Mouse (Mus musculus) G1E-ER4 (cell line): ENCODE results near the gene Klhl21. TPM values are rescaled to one million over a fixed set of nuclear protein-coding genes. Genes with fewer than 3 reads are reported as not detected.

ENCODE experiments used
- GATA1 ChIP-seq: IDR thresholded peaks from one replicate; pipeline ENCODE4 v1.8.0; 2012; ENCODE audit warnings: low read length, inconsistent platforms
- polyA plus RNA-seq: library from polyadenylated mRNA; stranded (reverse); fragments of >175 nt; gene quantifications from 2 replicates; pipeline ENCODE4 v1.2.3, GENCODE M21; 2012

Klhl21 gene
- polyA plus RNA-seq, 1 experiment: 12.4 TPM

DNA sequence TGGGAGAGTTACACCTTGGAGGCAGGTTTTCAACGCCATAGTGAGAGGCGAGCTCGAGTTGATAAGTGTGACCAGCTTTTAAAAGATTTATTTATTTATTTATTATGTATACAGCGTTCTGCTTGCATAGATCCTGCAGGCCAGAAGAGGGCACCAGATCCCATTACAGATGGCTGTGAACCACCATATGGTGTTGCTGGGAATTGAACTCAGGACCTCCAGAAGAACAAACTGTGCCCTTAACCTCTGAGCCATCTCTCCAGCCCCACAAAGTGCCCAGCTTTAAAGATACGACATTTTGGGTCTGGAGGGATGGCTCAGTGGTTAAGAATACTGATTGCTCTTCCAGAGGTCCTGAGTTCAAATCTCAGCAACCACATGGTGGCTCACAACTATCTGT is 20.5 kb downstream of the Klhl21 start:
- no peak for TF ChIP-seq GATA1

DNA sequence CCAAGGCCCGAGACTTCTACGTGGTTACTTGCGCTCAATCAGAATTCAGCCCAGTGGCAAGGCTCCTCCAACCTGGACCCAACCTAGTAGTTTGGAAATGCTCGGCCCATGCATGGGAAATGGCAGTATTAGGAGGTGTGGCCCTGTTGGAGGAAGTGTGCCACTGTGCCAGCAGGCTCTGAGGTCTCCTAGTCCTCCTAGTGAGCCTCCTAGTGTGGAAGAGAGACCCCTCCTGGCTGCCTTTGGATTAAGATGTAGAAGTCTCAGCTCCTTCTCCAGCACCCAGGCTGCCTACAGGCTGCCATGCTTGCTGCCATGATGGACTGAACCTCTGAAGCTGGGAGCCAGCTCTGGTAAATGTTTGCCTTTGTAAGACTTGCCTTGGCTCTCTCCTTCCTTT is 21.4 kb downstream of the Klhl21 start:
- TF ChIP-seq GATA1: no peak

DNA sequence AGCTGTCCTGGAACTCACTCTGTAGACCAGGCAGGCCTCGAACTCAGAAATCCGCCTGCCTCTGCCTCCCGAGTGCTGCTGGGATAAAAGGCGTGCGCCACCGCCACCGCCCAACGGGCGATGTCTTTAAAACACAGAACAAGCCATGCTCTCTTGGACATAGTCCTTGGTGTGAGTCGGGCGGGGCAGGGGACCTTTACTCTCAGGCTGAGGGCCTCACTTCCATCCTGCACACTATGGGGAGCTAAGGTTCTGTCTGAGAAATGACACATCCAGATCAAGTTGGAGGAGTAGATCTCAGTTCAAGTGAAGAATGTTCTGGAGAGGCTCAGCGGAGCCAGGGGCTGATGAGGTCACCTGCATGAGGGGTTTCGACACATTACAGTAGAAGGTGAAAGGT is 24.3 kb downstream of the Klhl21 start:
- no peak for TF ChIP-seq GATA1

DNA sequence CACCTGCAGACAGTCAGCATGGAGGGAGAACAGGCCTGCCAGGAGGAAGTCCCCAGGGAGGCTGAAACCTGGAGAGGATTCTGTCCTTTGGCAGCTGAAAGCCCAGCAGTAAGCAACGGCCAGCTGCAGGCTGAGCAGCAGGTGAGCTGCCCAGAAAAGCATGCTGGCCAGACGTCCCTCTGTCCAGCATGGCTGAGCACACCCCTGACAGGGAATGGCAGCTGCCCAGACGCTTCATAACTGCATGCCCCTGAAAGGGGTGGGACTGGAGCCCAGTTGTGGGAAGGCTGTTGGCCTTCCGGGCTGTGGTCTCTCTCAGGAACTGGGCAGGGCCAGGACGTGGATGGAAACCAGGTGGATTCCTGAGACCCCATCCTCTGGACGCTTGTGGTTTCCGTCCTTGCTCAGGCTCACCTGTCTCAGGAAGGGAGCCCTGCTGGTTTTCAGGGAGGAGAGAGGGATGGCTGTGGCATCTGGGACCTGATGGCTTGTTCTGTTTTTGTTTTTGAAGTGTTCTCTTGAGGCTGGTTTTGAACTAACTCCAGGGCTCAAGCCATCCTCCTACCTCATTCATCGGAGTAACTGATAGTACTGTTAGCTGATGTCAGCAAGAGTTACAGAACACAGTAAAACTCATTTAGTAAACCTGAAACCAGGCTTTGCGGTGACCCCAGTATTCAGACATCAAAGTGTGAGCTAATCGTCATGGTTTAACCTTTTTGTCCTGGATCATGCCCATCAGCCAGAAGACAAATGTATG is 29.8 kb downstream of the Klhl21 start, which contains the start of gene Tas1r1:
TSS of gene Tas1r1 (minus strand) at position 344 of the 760 bp plus-strand sequence.
- no peak for TF ChIP-seq GATA1

DNA sequence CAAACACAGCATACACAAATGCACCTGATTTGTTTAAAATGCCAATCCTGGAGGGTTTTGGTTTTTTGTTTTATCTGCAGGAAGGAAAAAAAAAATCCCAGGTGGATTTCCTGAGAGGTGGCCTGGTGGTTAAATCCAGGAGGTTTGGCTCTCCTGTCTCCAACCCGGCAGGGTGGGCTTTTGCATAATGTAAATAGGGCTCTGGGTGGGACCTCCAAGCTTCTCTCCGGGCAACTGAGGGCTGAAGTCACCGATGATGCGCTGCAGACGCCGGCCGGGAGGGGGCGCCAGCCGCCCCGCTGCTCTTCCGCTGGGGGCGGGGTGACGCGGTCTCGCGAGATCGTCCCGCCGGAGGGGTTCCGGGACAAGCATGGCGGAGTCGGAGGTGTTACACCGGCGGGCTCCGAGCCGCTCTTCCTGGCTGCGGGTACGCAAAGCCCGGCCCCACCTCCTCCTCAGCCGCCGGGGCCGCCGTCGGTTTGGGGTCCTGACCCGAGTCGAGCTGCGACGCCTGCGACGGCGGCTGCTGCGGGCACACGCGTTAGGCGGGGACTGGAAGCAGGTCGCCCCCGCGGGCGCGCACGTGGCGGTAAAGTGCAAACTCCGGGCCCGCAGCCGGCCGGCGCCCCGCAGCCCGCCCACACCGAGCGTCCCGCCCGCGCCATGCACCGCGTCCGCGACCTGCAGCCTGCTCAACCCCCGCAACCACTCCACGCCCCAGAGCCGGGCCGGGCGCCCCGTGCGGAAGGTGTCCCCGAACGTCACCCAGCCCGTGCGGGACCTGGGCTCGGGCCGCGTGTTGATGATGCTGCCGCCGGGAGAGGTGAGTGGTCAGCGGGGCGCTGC is 30.6 kb downstream of the Klhl21 start, which contains the start of gene Nol9:
TSS of gene Nol9 (plus strand) at position 337 of the 846 bp plus-strand sequence.
- TF ChIP-seq GATA1: no peak

DNA sequence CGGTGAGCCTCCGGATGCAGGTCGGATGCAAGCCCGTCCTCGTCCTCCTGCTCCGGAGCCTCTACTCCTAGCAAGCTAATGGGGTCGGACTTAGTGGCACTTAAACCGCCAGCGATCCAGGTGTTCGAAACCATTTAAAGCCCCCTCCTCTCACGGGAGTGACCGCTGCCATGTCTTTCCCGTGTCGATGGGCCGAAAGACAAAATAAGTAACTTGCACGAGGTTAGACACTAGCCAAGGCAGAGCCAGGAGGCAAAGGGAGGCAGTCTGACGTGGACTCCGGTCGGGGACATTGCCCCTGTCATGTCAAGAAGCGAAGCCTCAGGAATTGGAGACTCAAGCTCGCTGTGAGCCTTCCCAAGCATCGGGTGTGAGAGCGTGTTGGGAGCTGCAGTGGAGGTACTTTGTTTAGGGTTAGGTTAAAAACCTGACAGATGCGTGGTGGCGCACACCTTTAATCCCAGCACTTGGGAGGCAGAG is 31.3 kb downstream of the Klhl21 start:
- no peak for TF ChIP-seq GATA1

DNA sequence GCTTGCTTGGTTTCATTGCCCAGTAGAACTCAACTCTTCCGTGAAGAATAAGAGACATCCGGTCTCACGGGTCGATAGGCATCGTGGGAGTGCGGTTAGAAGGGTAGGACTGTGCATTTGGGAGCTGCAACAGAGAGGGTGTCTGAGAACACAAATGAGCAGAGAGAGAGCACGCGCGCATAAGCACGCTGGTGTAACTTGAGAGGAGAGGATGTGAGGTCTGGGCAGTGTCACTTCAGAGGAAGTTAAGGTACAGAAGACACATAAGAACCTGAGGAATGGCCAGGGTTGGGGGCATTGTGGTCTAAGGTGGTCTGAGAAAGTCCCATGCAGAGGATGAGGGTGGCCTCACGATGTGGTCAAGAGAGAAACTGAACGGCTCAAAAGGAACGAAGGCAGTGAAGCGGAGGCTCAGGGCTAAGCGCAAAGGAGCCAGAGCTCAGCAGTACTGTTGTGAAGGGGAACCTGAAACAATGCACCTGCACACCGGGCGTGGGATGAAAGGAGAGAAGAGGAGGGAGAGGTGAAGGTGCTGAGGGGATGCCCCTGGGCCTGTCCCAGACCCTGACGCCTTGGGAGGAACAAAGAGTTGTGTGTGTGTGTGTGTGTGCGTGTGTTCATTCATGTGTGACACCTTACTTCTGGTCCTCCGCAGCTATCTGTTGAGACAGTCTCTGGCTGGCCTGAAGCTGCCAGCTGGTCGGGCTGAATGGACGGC is 33.5 kb downstream of the Klhl21 start:
- no peak for TF ChIP-seq GATA1

DNA sequence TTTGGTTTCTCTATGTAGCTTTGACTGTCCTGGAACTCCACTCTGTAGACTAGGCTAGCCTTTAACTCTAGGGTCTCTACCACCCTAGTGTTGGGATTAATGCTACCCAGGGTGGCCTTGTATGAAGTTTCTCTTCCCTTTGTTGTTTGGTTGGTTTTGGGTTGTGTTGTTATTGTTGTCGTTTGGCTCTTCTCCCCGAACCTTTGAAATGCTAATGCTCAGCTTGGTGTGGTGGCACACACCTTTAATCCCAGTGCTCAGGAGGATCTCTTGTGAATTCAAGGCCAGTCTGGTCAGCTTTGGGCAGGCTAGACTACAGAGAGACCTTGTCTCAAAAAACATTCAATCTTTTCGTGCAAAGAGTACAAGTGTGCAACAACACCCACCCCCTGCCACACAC is 34.6 kb downstream of the Klhl21 start:
- no peak for TF ChIP-seq GATA1

DNA sequence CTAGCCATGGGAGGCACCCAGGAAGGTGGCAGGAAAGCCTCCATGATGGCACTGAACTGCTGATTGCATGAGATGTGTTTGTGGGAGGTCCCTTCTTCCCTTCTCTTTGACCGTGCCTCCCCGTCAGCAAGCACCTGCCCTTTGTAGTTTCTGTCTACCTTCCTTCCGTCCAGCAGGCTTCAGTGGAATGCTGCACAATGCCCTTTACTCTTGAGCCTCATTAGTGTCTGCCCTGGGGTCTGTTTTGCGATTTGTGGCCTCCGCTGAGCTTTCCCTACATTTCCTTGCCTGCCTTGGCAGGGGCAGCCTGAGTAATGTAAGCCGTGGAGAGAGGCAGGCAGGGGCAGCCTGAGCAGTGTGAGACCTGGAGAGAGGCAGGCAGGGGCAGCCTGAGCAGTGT is 36.0 kb downstream of the Klhl21 start:
- no peak for TF ChIP-seq GATA1

DNA sequence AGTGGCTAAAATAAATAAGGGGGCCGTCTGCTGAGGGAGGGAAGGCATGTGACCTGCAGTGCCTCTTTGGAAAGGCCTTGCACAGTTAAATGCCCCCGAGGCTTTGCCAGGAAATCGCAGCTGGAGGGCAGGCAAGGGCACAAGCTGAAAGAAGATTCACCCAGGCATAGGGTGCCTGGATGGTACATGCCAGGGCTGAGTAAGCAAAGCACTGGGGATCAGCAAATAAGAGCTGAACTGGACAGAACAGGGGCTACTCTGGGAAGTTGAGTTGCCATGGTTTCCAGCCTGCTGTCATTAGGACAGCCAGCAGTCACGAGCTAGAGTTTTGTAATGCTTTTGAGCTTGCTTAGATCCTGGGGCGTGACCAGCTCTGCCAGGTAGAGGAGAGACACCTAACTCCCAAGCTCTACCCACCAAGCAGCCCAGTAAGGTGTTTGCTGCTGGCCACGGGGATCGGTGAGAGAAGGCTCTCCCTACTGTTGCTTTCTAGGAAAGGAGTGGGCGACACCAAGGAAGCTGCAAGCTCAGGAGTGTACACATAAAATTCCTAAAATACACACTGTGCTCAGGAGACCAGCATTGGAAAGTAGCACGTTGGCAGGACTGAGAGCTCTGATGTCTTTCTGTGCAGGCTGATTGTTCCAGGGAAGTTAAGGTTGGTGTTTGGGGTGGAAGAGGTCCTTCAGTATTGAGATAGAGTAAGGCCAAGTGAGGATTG is 53.9 kb downstream of the Klhl21 start:
- TF ChIP-seq GATA1: no peak

DNA sequence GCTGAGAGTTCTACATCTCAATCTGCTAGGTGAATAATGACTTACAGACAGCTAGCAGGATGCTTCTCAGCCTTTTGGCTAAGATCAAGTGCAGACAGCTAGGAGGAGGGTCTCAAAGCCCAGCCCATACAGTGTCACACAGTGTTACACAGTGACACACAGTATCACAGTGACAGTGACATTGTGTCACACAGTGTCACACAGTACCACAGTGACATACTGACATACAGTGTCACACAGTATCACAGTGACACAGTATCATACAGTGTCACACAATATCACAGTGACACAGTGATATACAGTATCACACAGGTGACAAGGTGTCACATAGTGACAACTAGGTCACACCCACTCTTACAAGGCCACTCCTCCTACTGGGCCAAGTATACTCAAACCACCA is 58.7 kb downstream of the Klhl21 start:
- no peak for TF ChIP-seq GATA1

Other genes with a start within 250 kb of the Klhl21 start
- 15.8 and 19.2 TPM in 2 replicates for gene Camta1, start 146.9 kb upstream of the Klhl21 start, polyA plus RNA-seq
- 30.1 and 88.7 TPM in 2 replicates for gene Dnajc11, start 75.1 kb upstream of the Klhl21 start, polyA plus RNA-seq
- gene Thap3, start 19.8 kb upstream of the Klhl21 start, polyA plus RNA-seq: 8.9 TPM in 2 replicates
- 3.7 and 4.1 TPM in 2 replicates for gene Phf13, start 12.5 kb upstream of the Klhl21 start, polyA plus RNA-seq
- 10.0 and 12.6 TPM in 2 replicates for gene Zbtb48, start 18.9 kb downstream of the Klhl21 start, polyA plus RNA-seq
- 0.03 TPM in 1 of 2 replicates, not detected in the other for gene Tas1r1, start 29.8 kb downstream of the Klhl21 start, polyA plus RNA-seq
- 76.0 and 93.4 TPM in 2 replicates for gene Nol9, start 30.5 kb downstream of the Klhl21 start, polyA plus RNA-seq
- 24.4 and 28.5 TPM in 2 replicates for gene Plekhg5, start 63.7 kb downstream of the Klhl21 start, polyA plus RNA-seq
- 0.15 and 0.27 TPM in 2 replicates for gene Tnfrsf25, start 107.1 kb downstream of the Klhl21 start, polyA plus RNA-seq
- gene Espn, start 143.6 kb downstream of the Klhl21 start, polyA plus RNA-seq: 72.2 and 97.9 TPM in 2 replicates
- 0.14 and 0.15 TPM in 2 replicates for gene Hes2, start 150.1 kb downstream of the Klhl21 start, polyA plus RNA-seq
- 28.6 and 39.4 TPM in 2 replicates for gene Acot7, start 169.3 kb downstream of the Klhl21 start, polyA plus RNA-seq